Mouse (Mus musculus) cerebellum, adult 8-10 months (tissue): ENCODE results near the gene Ptpn3.

Source experiments
- DNase-seq: peaks from one replicate; pipeline ENCODE4 v3.0.0; 2022

The Ptpn3 gene

GRCm38 (mm10) chr4:57258159-57259035 lies 43.2 kb downstream of the Ptpn3 start:
- DNase-seq: no peak

- no peak for DNase-seq
Measured at GRCm38 (mm10) chr4:57257409-57257808, 44.2 kb downstream of the Ptpn3 start.

- DNase-seq: peak; percentile 85
Measured at GRCm38 (mm10) chr4:57256761-57257160, 44.9 kb downstream of the Ptpn3 start.

GRCm38 (mm10) chr4:57254412-57254811 lies 47.2 kb downstream of the Ptpn3 start:
- DNase-seq: no peak

GRCm38 (mm10) chr4:57250636-57251035 lies 51.0 kb downstream of the Ptpn3 start:
- no peak for DNase-seq

- DNase-seq: no peak
Measured at GRCm38 (mm10) chr4:57249108-57249507, 52.5 kb downstream of the Ptpn3 start.

- DNase-seq: no peak
Measured at GRCm38 (mm10) chr4:57244874-57245273, 56.8 kb downstream of the Ptpn3 start.

- no peak for DNase-seq
Measured at GRCm38 (mm10) chr4:57243312-57243711, 58.3 kb downstream of the Ptpn3 start.

- DNase-seq: peak; percentile 26
Measured at GRCm38 (mm10) chr4:57240934-57241333, 60.7 kb downstream of the Ptpn3 start.

GRCm38 (mm10) chr4:57240100-57240499 lies 61.5 kb downstream of the Ptpn3 start:
- DNase-seq: no peak

GRCm38 (mm10) chr4:57239112-57239511 lies 62.5 kb downstream of the Ptpn3 start:
- DNase-seq: no peak

- no peak for DNase-seq
Measured at GRCm38 (mm10) chr4:57238118-57238517, 63.5 kb downstream of the Ptpn3 start.

GRCm38 (mm10) chr4:57236513-57236912 lies 65.1 kb downstream of the Ptpn3 start:
- DNase-seq: no peak

- DNase-seq: no peak
Measured at GRCm38 (mm10) chr4:57235741-57236140, 65.9 kb downstream of the Ptpn3 start.

- no peak for DNase-seq
Measured at GRCm38 (mm10) chr4:57234348-57234747, 67.3 kb downstream of the Ptpn3 start.

- no peak for DNase-seq
Measured at GRCm38 (mm10) chr4:57232439-57232838, 69.2 kb downstream of the Ptpn3 start.

GRCm38 (mm10) chr4:57231323-57231722 lies 70.3 kb downstream of the Ptpn3 start:
- no peak for DNase-seq

- no peak for DNase-seq
Measured at GRCm38 (mm10) chr4:57230341-57230740, 71.3 kb downstream of the Ptpn3 start.

GRCm38 (mm10) chr4:57228601-57229520 lies 72.8 kb downstream of the Ptpn3 start:
- DNase-seq: no peak

GRCm38 (mm10) chr4:57224776-57225175 lies 76.9 kb downstream of the Ptpn3 start:
- DNase-seq: no peak

GRCm38 (mm10) chr4:57217746-57218145 lies 83.9 kb downstream of the Ptpn3 start:
- DNase-seq: no peak

- no peak for DNase-seq
Measured at GRCm38 (mm10) chr4:57216535-57216934, 85.1 kb downstream of the Ptpn3 start.

- no peak for DNase-seq
Measured at GRCm38 (mm10) chr4:57214852-57215251, 86.8 kb downstream of the Ptpn3 start.

- no peak for DNase-seq
Measured at GRCm38 (mm10) chr4:57214114-57214513, 87.5 kb downstream of the Ptpn3 start.
